Mouse (Mus musculus): ENCODE data around the gene Sp2. TPM values are rescaled to one million over a fixed set of nuclear protein-coding genes. Genes with fewer than 3 reads are reported as not detected.

Sp2 gene
- total and polyA plus RNA-seq, 3 experiments = 1.1 to 21.0 (median 2.8) TPM

DNA sequence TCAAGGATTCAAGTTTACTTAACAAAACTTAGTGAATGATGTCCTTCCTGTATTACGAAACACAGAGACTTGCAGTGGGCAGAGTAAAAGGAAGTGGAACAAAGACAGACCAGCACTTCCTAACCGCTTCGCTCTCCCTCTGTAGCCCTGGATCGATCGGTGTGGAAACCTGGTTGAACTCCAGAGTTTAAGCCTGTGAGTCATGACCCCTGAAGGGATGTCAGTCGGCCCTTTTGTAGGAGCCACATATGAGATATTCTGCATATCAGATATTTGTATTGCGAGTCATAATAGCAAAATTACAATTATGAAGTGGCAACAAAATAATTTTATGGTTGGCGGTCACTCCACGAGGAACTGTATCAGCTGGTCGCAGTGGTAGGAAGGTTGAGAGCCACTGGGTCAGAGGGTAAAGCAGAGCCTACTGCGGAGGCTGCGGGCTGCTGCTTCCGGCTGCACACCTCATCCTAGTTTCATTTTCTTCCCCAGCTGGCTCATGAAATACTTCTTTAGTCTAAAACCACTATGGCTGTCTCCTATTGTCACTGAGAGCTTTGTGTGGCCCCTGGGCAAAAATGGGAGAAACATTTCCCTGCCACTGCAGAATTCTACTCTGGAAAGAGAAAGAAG lies 15.7 kb downstream of the Sp2 start (continued):
- no peak for TF ChIP-seq MAFK (IDR thresholded peaks at IDR 0.05; ENCODE audit: insufficient replicate concordance, low read length)
- TF ChIP-seq ZNF384 (IDR thresholded peaks at IDR 0.05; ENCODE audit: low read depth, low read length) = 0 out of 2 replicates have a peak, but pooled peaks have one; percentile 28
- peak; percentile 61 for TF ChIP-seq ETS1 (conservative IDR thresholded peaks at IDR 0.05; ENCODE audit: low read depth, low read length)
- TF ChIP-seq MXI1 (IDR thresholded peaks at IDR 0.05; ENCODE audit: low read depth, low read length) = peak; percentile 57
- peak; percentile 52 for TF ChIP-seq POLR2A (IDR thresholded peaks at IDR 0.05; ENCODE audit: low read depth, low read length)
- 0 out of 2 replicates have a peak, but pooled peaks have one; percentile 49 for TF ChIP-seq RCOR1 (conservative IDR thresholded peaks at IDR 0.05; ENCODE audit: low read depth, low read length)
- peak; percentile 47; the same call in 1 of the 2 replicates for TF ChIP-seq NELFE (IDR thresholded peaks at IDR 0.05; ENCODE audit: low read depth, low read length)
- peak; percentile 89 for TF ChIP-seq ZMIZ1 (IDR thresholded peaks at IDR 0.05; ENCODE audit: low read depth, low read length)
- no peak for TF ChIP-seq JUN (IDR thresholded peaks at IDR 0.05; ENCODE audit: insufficient read depth, low read depth, low read length)
- TF ChIP-seq CTCF (conservative IDR thresholded peaks at IDR 0.05 in 1 of 2, IDR thresholded peaks at IDR 0.05 in 1 of 2; ENCODE audit: low read depth in 2 of 2, low read length in 2 of 2) = no peak
- peak; percentile 74 for TF ChIP-seq TCF12 (IDR thresholded peaks at IDR 0.05; ENCODE audit: low read depth, low read length)
- no peak; the same call in none of the 2 replicates for TF ChIP-seq IRF4 (IDR thresholded peaks at IDR 0.05; ENCODE audit: low read depth, low read length)
- TF ChIP-seq USF1 (IDR thresholded peaks at IDR 0.05; ENCODE audit: low read depth, low read length) = no peak
- TF ChIP-seq CHD2 (IDR thresholded peaks at IDR 0.05; ENCODE audit: low read length) = peak; percentile 58
- no peak; the same call in 1 of the 2 replicates for TF ChIP-seq HCFC1 (IDR thresholded peaks at IDR 0.05; ENCODE audit: low read depth, low read length)
- no peak for TF ChIP-seq ZC3H11A (IDR thresholded peaks at IDR 0.05; ENCODE audit: low read depth, low read length)
- TF ChIP-seq GABPA (IDR thresholded peaks at IDR 0.05; ENCODE audit: insufficient replicate concordance, low read depth, low read length) = no peak

GRCm38 (mm10) chr11:96966172-96966571 lies 16.6 kb downstream of the Sp2 start:
- DNase-seq (ENCODE audit: extremely low read depth) = no peak
- Histone ChIP-seq H3K36me3 (replicated peaks in 1 of 2; ENCODE audit: control insufficient read depth in 1 of 2, insufficient read depth in 1 of 2, low read length in 1 of 2) (peaks cover 26 to 51% of the 10 kb centered on the region in 2 experiments), H3K4me3 (replicated peaks in 1 of 3; ENCODE audit: low read depth in 2 of 3, low read length in 2 of 3, poor library complexity in 1 of 3) (no peak overlapping the region), H3K9me3 (replicated peaks; ENCODE audit: low read length) (no peaks in the 10 kb centered on the region), H3K4me2 (ENCODE audit: insufficient read depth, low read depth, poor library complexity, severe bottlenecking) (peak overlapping the region; percentile 4; the same call in 1 of the 2 replicates), H3K4me1 (ENCODE audit: control insufficient read depth in 1 of 2, insufficient read depth in 2 of 2) (peaks cover 10 to 57% of the 10 kb centered on the region in 2 experiments), H3K27ac (ENCODE audit: insufficient read depth, low read depth) (peak overlapping the region; percentile 25; the same call in 1 of the 2 replicates), H3K9ac (ENCODE audit: insufficient read depth, low read depth) (peak overlapping the region; percentile 58), H3K79me2 (replicated peaks; ENCODE audit: control insufficient read depth, extremely low read depth, insufficient read depth, poor library complexity, severe bottlenecking) (peaks cover 22% of the 10 kb centered on the region), H3K27me3 (replicated peaks) (no peaks in the 10 kb centered on the region)
- dilution Hi-C loops (cut with MboI; ENCODE audit: extremely low pct_ligation_motif_present, extremely low pct_unique_long_range_greater_than_20kb, low sequenced_read_pairs) = no loop called here
- TF ChIP-seq USF1 (IDR thresholded peaks at IDR 0.05; ENCODE audit: low read depth, low read length) = no peak
- no peak for TF ChIP-seq CTCF (conservative IDR thresholded peaks at IDR 0.05 in 1 of 2, IDR thresholded peaks at IDR 0.05 in 1 of 2; ENCODE audit: low read depth in 2 of 2, low read length in 2 of 2)
- no peak for TF ChIP-seq TBP (conservative IDR thresholded peaks at IDR 0.05; ENCODE audit: low read depth, low read length)
- no peak for TF ChIP-seq GABPA (IDR thresholded peaks at IDR 0.05; ENCODE audit: insufficient replicate concordance, low read depth, low read length)
- no peak for TF ChIP-seq USF2 (conservative IDR thresholded peaks at IDR 0.05; ENCODE audit: low read depth, low read length)
- no peak for TF ChIP-seq HCFC1 (IDR thresholded peaks at IDR 0.05; ENCODE audit: low read depth, low read length)
- TF ChIP-seq ZNF384 (IDR thresholded peaks at IDR 0.05; ENCODE audit: low read depth, low read length) = no peak
- no peak for TF ChIP-seq SMC3 (IDR thresholded peaks at IDR 0.05; ENCODE audit: low read depth, low read length)
- TF ChIP-seq MXI1 (IDR thresholded peaks at IDR 0.05; ENCODE audit: low read depth, low read length) = no peak
- no peak for TF ChIP-seq ELF1 (IDR thresholded peaks at IDR 0.05; ENCODE audit: low read depth, low read length)
- no peak for TF ChIP-seq BHLHE40 (IDR thresholded peaks at IDR 0.05; ENCODE audit: low read depth, low read length)
- TF ChIP-seq EP300 (IDR thresholded peaks at IDR 0.05; ENCODE audit: low read length) = no peak
- no peak for TF ChIP-seq TCF12 (IDR thresholded peaks at IDR 0.05; ENCODE audit: low read depth, low read length)
- no peak for TF ChIP-seq MAFK (IDR thresholded peaks at IDR 0.05; ENCODE audit: insufficient replicate concordance, low read length)
- TF ChIP-seq SIN3A (IDR thresholded peaks at IDR 0.05; ENCODE audit: low read length) = no peak
- TF ChIP-seq NRF1 (IDR thresholded peaks at IDR 0.05; ENCODE audit: low read depth, low read length) = no peak
- no peak for TF ChIP-seq POLR2A (IDR thresholded peaks at IDR 0.05; ENCODE audit: low read depth, low read length)
- no peak for TF ChIP-seq ETS1 (conservative IDR thresholded peaks at IDR 0.05; ENCODE audit: low read depth, low read length)
- TF ChIP-seq ZKSCAN1 (IDR thresholded peaks at IDR 0.05; ENCODE audit: borderline replicate concordance, low read depth, low read length) = no peak
- in situ Hi-C loops (cut with MboI; ENCODE audit: low pct_ligation_motif_present, low pct_unique_long_range_greater_than_20kb, low sequenced_read_pairs) = no loop called here

Measured in CH12.LX (cell line).